Mouse (Mus musculus): ENCODE results near the gene Il1r2. TPM values are rescaled to one million over a fixed set of nuclear protein-coding genes. Genes with fewer than 3 reads are reported as not detected.

Gene Il1r2
- polyA plus RNA-seq, 1 experiment = not detected

DNA sequence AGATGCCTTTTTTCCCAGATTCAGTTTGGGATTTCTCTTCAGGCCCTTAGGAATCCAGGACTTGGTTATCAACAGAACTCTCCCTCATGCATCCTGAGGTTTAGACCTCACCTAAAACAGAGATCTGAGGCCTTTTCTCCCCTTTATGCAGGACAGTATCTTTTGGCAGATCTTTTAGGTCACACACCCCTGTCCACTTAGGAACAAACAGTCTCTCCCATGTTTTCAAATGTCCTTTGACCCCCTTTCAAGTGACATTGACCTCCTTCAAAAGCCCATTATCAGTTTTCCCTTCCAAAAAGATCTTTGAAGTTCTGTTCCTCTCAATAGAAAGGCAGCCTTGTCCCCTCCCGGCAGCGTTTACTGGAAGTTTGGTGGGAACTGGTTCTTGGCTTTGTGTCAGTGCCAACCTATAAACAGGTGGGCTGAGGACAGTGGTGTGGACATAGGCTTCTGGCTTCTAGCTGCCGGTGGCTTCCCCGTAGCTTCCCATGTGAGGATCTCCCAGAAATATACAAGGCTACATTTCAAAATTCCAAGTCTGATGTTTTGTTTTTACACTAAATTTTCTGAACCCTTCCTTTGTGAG is 89.5 kb downstream of the Il1r2 start:
- no peaks in the 10 kb centered on the region for H3K4me1 ChIP-seq (ENCODE audit: control insufficient read depth, insufficient read depth, low read length)
- H3K27me3 ChIP-seq (ENCODE audit: control insufficient read depth, insufficient read depth, low read length) = no peaks in the 10 kb centered on the region
- no peak for TF ChIP-seq POLR2A (IDR thresholded peaks at IDR 0.05; ENCODE audit: control insufficient read depth, low read depth, low read length)
- no peak for TF ChIP-seq CTCF (IDR thresholded peaks at IDR 0.05; ENCODE audit: control insufficient read depth, insufficient read depth, insufficient replicate concordance, low read depth, low read length)
- H3K27ac ChIP-seq (ENCODE audit: control insufficient read depth, insufficient read depth, low read depth, low read length) = no peak overlapping the region
- no peak overlapping the region for H3K4me3 ChIP-seq (ENCODE audit: control insufficient read depth, low read depth, low read length)
- H3K36me3 ChIP-seq (ENCODE audit: control insufficient read depth, insufficient read depth, low read length) = no peaks in the 10 kb centered on the region

DNA sequence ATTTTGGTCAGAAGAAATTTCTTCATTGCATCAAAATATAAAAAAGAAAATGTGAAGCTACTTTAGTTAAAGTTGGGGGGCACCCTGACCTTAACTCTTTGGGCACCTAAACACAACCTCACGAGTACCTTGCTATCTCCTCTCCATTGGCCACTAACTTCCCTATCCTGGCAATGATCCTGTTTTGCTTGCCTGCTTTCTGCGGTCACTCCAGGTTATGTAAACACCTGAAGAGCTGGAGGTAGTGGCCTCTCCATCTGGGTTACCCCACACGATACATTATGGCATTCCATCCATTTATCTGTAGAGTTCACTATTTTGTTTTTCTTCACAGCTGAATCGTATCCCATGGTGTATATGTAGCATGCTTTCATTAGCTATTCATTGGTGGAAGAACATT is 90.5 kb downstream of the Il1r2 start:
- H3K27ac ChIP-seq (ENCODE audit: control insufficient read depth, insufficient read depth, low read depth, low read length) = no peak overlapping the region
- no peaks in the 10 kb centered on the region for H3K4me1 ChIP-seq (ENCODE audit: control insufficient read depth, insufficient read depth, low read length)
- no peak overlapping the region for H3K4me3 ChIP-seq (ENCODE audit: control insufficient read depth, low read depth, low read length)
- H3K27me3 ChIP-seq (ENCODE audit: control insufficient read depth, insufficient read depth, low read length) = no peaks in the 10 kb centered on the region
- no peak for TF ChIP-seq POLR2A (IDR thresholded peaks at IDR 0.05; ENCODE audit: control insufficient read depth, low read depth, low read length)
- no peak for TF ChIP-seq CTCF (IDR thresholded peaks at IDR 0.05; ENCODE audit: control insufficient read depth, insufficient read depth, insufficient replicate concordance, low read depth, low read length)
- H3K36me3 ChIP-seq (ENCODE audit: control insufficient read depth, insufficient read depth, low read length) = no peaks in the 10 kb centered on the region

DNA sequence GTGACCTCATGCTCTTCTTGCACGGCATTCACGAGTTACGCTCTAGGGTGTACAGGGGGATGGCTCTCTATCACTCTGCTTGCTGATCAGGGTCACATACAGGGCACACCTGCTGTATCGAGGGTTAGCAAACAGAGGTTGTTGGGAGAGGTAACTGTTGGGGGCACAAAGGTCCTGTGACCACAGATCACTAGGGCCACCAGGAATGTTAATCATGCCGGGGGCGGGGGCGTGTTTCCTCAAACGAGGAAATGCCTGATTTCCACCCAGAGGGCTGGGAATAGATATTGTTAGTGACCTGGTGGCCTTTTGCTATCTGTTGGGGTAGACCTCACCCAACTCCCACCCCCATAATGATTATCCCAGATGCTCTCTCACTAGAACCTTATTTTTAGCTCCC is 93.7 kb downstream of the Il1r2 start:
- no peaks in the 10 kb centered on the region for H3K27me3 ChIP-seq (ENCODE audit: control insufficient read depth, insufficient read depth, low read length)
- no peak for TF ChIP-seq POLR2A (IDR thresholded peaks at IDR 0.05; ENCODE audit: control insufficient read depth, low read depth, low read length)
- no peak for TF ChIP-seq CTCF (IDR thresholded peaks at IDR 0.05; ENCODE audit: control insufficient read depth, insufficient read depth, insufficient replicate concordance, low read depth, low read length)
- H3K4me1 ChIP-seq (ENCODE audit: control insufficient read depth, insufficient read depth, low read length) = no peaks in the 10 kb centered on the region
- no peak overlapping the region for H3K4me3 ChIP-seq (ENCODE audit: control insufficient read depth, low read depth, low read length)
- H3K36me3 ChIP-seq (ENCODE audit: control insufficient read depth, insufficient read depth, low read length) = no peaks in the 10 kb centered on the region
- no peak overlapping the region for H3K27ac ChIP-seq (ENCODE audit: control insufficient read depth, insufficient read depth, low read depth, low read length)

DNA sequence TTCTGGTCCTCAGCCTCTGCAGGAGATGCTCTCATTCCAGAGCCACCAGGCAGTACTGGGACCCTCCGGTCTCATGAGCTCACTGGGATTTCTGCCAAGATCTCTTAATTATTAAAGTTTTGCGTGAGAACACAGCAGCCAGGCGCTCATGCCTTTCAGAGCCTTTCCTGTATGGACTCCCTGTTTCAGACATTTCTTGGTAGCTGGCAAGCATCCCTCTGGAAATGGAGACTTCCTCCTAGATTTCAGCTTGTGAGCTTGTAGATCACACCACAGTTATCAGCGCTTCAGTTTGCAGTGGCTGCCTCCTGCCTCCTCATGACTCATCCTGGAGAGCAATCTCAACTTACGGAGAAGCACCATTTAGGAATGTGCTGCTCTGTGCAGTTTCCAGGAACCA is 98.0 kb downstream of the Il1r2 start:
- Histone ChIP-seq H3K4me3 (ENCODE audit: control insufficient read depth, low read depth, low read length) (no peak overlapping the region), H3K27me3 (ENCODE audit: control insufficient read depth, insufficient read depth, low read length) (no peaks in the 10 kb centered on the region), H3K4me1 (ENCODE audit: control insufficient read depth, insufficient read depth, low read length) (no peaks in the 10 kb centered on the region), H3K27ac (ENCODE audit: control insufficient read depth, insufficient read depth, low read depth, low read length) (no peak overlapping the region), H3K36me3 (ENCODE audit: control insufficient read depth, insufficient read depth, low read length) (no peaks in the 10 kb centered on the region)
- TF ChIP-seq POLR2A (IDR thresholded peaks at IDR 0.05; ENCODE audit: control insufficient read depth, low read depth, low read length) (no peak), CTCF (IDR thresholded peaks at IDR 0.05; ENCODE audit: control insufficient read depth, insufficient read depth, insufficient replicate concordance, low read depth, low read length) (no peak)

DNA sequence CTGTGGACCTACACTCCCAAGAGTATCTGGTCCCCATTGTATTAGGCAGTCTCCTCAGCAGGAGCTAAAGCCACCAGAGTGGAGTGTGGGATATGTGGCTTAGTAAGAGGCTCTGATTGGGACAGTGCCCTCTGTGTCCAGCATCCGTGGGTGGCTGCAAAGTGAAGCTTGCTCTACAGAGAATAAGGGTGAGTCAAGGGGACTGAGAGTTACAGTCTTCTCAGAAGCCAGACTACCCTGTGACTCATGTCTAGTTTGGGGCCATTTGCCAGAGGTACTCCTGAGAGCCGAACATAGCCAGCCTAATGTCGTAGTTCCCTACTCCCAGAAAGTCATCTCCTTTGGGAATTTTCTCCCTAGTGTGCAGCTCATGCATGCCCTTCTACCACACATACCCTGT is 100.3 kb downstream of the Il1r2 start:
- H3K4me3 ChIP-seq (ENCODE audit: control insufficient read depth, low read depth, low read length) = no peak overlapping the region
- TF ChIP-seq POLR2A (IDR thresholded peaks at IDR 0.05; ENCODE audit: control insufficient read depth, low read depth, low read length) = no peak
- no peak for TF ChIP-seq CTCF (IDR thresholded peaks at IDR 0.05; ENCODE audit: control insufficient read depth, insufficient read depth, insufficient replicate concordance, low read depth, low read length)
- H3K27ac ChIP-seq (ENCODE audit: control insufficient read depth, insufficient read depth, low read depth, low read length) = no peak overlapping the region

More for the DNA sequence above, 100.3 kb downstream of the Il1r2 start:
- no peaks in the 10 kb centered on the region for H3K4me1 ChIP-seq (ENCODE audit: control insufficient read depth, insufficient read depth, low read length)
- no peaks in the 10 kb centered on the region for H3K36me3 ChIP-seq (ENCODE audit: control insufficient read depth, insufficient read depth, low read length)
- no peaks in the 10 kb centered on the region for H3K27me3 ChIP-seq (ENCODE audit: control insufficient read depth, insufficient read depth, low read length)

Other genes starting within 250 kb of the Il1r2 start
- 18.5 and 25.6 TPM in 2 replicates for gene Map4k4, start 173.2 kb upstream of the Il1r2 start, polyA plus RNA-seq (2012; rRNA removed)
- 1.4 and 1.9 TPM in 2 replicates for gene Il1r1, start 151.0 kb downstream of the Il1r2 start, polyA plus RNA-seq (2012; rRNA removed)

All from testis, adult 2 months (tissue).